Mouse (Mus musculus) liver, postnatal 0 days (tissue): ENCODE data around the gene Dexi. TPM values are rescaled to one million over a fixed set of nuclear protein-coding genes. Genes with fewer than 3 reads are reported as not detected.

ENCODE experiments used
- ATAC-seq: fragments of 200-750 bp; cut with Nextera tagmentation; 2 replicates; pipeline ENCODE4 v1.8.0; 2017; ENCODE audit warnings: mild to moderate bottlenecking, moderate library complexity
- DNase-seq: peaks from one replicate; pipeline ENCODE4 v3.0.0-alpha.2; 2016
- H3K27ac ChIP-seq: fragments of 300-500 bp; sonication (generic); 2 replicates; pipeline ENCODE4 v1.5.1; 2014; ENCODE audit warnings: antibody characterized with exemption, moderate library complexity, mild to moderate bottlenecking, low read depth
- H3K27me3 ChIP-seq: fragments of 300-500 bp; sonication (generic); 2 replicates; pipeline ENCODE4 v1.6.1; 2014; ENCODE audit warnings: low read length, control low read depth, mixed read lengths; ENCODE audit not compliant: insufficient read depth
- H3K36me3 ChIP-seq: fragments of 300-500 bp; sonication (generic); replicated peaks from 2 replicates; pipeline ENCODE4 v1.6.1; 2014; ENCODE audit warnings: mild to moderate bottlenecking, control low read depth, low read length, moderate library complexity, mixed read lengths; ENCODE audit not compliant: insufficient read depth
- H3K4me1 ChIP-seq: fragments of 300-500 bp; sonication (generic); 2 replicates; pipeline ENCODE4 v1.6.1; 2014; ENCODE audit warnings: antibody characterized with exemption, mild to moderate bottlenecking, control low read depth; ENCODE audit not compliant: insufficient read depth
- H3K4me2 ChIP-seq: fragments of 300-500 bp; sonication (generic); 2 replicates; pipeline ENCODE4 v1.6.1; 2014; ENCODE audit warnings: low read depth, mild to moderate bottlenecking, low read length, moderate library complexity, mixed read lengths
- H3K4me3 ChIP-seq: fragments of 300-500 bp; sonication (generic); 2 replicates; pipeline ENCODE4 v1.5.1; 2014; ENCODE audit warnings: low read depth, low read length
- H3K9ac ChIP-seq: fragments of 300-500 bp; sonication (generic); replicated peaks from 2 replicates; pipeline ENCODE4 v1.6.1; 2014; ENCODE audit warnings: mild to moderate bottlenecking, moderate library complexity
- H3K9me3 ChIP-seq: fragments of 300-500 bp; sonication (generic); 2 replicates; pipeline ENCODE4 v1.6.1; 2016; ENCODE audit warnings: mild to moderate bottlenecking, control low read depth, low read length, mixed read lengths
- CTCF ChIP-seq: sonication (generic); IDR thresholded peaks from 2 replicates; pipeline ENCODE4 v1.5.1; 2016; ENCODE audit warnings: antibody characterized with exemption, low read depth
- EP300 ChIP-seq: IDR thresholded peaks from 2 replicates; pipeline ENCODE4 v1.6.1; 2016; ENCODE audit warnings: antibody characterized with exemption, low read depth, mild to moderate bottlenecking
- WGBS: fragments of 180-500 bp; shearing (Covaris S2); extraction: QIAGEN DNeasy Blood & Tissue Kit; methylation state at CpG from one replicate; pipeline ENCODE4 v1.1.7; 2014; ENCODE audit not compliant: insufficient replicate concordance; 5-methylcytosine and 5-hydroxymethylcytosine counted together
- polyA plus RNA-seq: library from polyadenylated mRNA; unstranded; fragments of >200 nt; fragmentation: Nextera tagmentation; extraction: Ambion mirVana; gene quantifications from 2 replicates; pipeline ENCODE4 v1.2.1, GENCODE M21; 2015

Dexi gene
- polyA plus RNA-seq, 1 experiment from 2014 or later = 2.8 TPM

DNA sequence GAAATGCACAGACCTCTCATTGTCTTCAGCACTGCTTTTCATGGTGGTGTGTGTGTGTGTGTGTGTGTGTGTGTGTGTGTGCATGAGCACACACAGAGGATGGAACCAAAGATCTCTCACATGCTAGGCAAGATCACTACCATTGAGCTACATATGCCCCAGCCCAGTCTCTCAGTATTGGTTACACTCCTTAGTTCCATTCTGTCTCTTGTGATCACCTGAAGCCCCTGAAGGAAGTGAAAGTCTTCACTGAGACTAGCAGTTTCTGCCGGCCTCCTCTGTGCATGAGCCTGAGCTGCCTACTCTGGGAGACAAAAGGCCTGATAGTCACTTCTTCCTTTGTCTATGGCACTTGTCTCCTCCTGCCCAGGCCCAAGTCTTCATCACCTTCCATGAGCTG is 43.7 kb downstream of the Dexi start:
- H3K9me3 ChIP-seq = no peaks in the 10 kb centered on the region
- ATAC-seq = no peak
- no peaks in the 10 kb centered on the region for H3K27me3 ChIP-seq
- H3K4me3 ChIP-seq = no peak overlapping the region
- no peak for DNase-seq
- no peak overlapping the region for H3K27ac ChIP-seq
- no peak overlapping the region for H3K4me2 ChIP-seq
- H3K9ac ChIP-seq = no peak overlapping the region
- TF ChIP-seq CTCF = no peak
- TF ChIP-seq EP300 = no peak
- H3K4me1 ChIP-seq = no peaks in the 10 kb centered on the region
- no peaks in the 10 kb centered on the region for H3K36me3 ChIP-seq
- WGBS = 63% methylated on average over 1 of the region's 1 CpGs

DNA sequence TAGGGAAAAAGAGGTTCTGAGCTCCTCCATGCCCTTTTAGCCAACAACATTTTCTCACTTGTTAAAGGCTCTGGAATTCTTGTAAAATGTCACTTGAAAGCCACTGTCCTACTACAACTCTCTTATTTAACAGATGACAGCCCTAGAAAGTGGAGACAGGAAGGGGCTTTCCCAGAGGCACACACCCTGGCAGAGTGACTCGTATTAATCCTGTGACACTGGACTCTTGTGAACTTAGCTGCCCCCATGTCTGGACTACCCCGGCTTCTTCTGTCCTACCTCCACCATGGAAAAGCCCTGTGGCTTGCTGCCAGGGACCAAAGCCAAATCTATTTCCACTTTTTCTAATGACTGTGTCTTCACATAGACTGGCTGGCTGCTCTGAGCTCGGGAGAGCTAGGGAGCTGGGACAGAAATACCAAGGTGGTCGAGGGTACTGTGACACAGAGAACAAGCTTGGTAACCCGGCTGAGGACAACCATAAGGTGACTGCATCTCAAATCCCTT is 44.7 kb downstream of the Dexi start:
- 49% methylated on average over 5 of the region's 5 CpGs for WGBS
- Histone ChIP-seq H3K27me3 (no peaks in the 10 kb centered on the region), H3K27ac (no peak overlapping the region), H3K9ac (no peak overlapping the region), H3K4me1 (no peaks in the 10 kb centered on the region), H3K4me3 (no peak overlapping the region), H3K9me3 (no peaks in the 10 kb centered on the region), H3K4me2 (no peak overlapping the region), H3K36me3 (no peaks in the 10 kb centered on the region)
- DNase-seq (no peak), ATAC-seq (no peak)
- no peak for TF ChIP-seq EP300
- TF ChIP-seq CTCF = no peak

DNA sequence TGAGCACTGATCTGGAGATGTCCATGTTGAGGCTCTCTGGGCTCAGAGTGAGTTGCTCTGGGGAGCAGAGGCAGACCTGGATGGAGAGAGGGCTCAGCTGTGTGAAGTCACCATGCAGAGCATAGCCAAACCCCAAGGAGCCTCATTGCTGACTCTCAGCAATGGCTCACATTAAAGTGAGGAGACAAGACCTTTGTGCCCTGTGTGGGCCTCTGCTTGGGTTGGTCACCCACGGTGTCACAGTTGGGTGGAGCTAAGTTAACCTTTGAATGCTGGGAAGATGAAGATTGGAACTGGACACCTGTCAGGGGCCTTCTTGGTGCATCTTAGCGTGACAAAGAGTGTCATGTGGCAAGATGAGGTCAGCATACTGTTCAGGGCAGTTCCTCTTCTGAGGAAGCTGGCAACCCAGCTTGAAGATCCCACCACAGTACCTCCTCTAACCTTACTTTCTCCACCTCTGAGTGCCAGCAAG is 47.0 kb downstream of the Dexi start:
- no peaks in the 10 kb centered on the region for H3K4me1 ChIP-seq
- H3K36me3 ChIP-seq = no peaks in the 10 kb centered on the region
- ATAC-seq (no peak), DNase-seq (no peak)
- no peaks in the 10 kb centered on the region for H3K27me3 ChIP-seq
- WGBS = 44% methylated on average over 2 of the region's 2 CpGs
- H3K9ac ChIP-seq = no peak overlapping the region
- no peak overlapping the region for H3K4me2 ChIP-seq
- H3K27ac ChIP-seq = no peak overlapping the region
- H3K4me3 ChIP-seq = no peak overlapping the region
- no peak for TF ChIP-seq CTCF
- TF ChIP-seq EP300 = no peak
- H3K9me3 ChIP-seq = no peaks in the 10 kb centered on the region

GRCm38 (mm10) chr16:10492587-10492986 is 50.3 kb downstream of the Dexi start:
- no peak for ATAC-seq
- WGBS = 70% methylated on average over 3 of the region's 3 CpGs
- DNase-seq = no peak
- Histone ChIP-seq H3K27ac (no peak overlapping the region), H3K36me3 (no peaks in the 10 kb centered on the region), H3K27me3 (peaks cover 7% of the 10 kb centered on the region; the same call in 1 of the 2 replicates), H3K9me3 (no peaks in the 10 kb centered on the region), H3K4me1 (no peaks in the 10 kb centered on the region), H3K4me2 (no peak overlapping the region), H3K9ac (no peak overlapping the region), H3K4me3 (no peak overlapping the region)
- TF ChIP-seq EP300 = no peak
- no peak for TF ChIP-seq CTCF

- Histone ChIP-seq H3K4me1 (no peaks in the 10 kb centered on the region), H3K27ac (no peak overlapping the region), H3K4me2 (no peak overlapping the region), H3K4me3 (no peak overlapping the region), H3K9ac (no peak overlapping the region), H3K9me3 (no peaks in the 10 kb centered on the region), H3K27me3 (peaks cover 7% of the 10 kb centered on the region; the same call in 1 of the 2 replicates), H3K36me3 (no peaks in the 10 kb centered on the region)
- TF ChIP-seq EP300 (no peak), CTCF (no peak)
- WGBS = 75% methylated on average over 4 of the region's 4 CpGs
- DNase-seq (no peak), ATAC-seq (no peak)
Measured at GRCm38 (mm10) chr16:10491716-10492115, 51.1 kb downstream of the Dexi start.

DNA sequence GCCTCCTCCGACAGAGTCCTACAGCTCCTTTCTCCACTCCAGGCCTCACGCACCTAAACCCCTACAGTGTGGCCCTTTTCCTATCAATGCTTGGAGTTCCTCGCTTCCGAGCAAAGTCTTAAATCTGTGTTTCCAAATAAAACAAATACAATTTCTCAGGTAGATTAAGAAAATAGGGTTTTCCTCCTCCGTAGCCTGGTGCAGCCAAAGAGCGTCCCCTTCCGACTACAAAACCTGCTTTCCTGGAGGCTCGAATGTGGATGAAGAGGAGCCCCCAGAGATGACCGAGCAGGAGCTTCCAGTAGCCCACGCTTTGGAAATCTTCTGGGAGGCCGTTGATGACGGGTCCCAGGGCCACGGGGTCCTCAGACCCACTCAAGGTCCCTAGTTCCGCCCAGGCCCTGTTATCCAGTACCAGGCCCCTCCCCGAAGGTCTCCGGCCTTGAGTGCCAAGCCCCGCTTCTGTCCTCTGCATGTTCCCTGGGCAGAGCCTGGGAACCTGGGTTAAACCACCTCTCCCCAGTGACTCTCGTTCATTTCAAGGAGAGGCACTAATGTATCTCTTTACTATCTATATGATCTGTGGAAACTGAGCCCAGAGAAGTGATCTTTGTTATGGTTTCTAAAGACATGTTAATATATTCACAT is 52.2 kb downstream of the Dexi start:
- Histone ChIP-seq H3K4me2 (no peak overlapping the region), H3K4me3 (no peak overlapping the region), H3K4me1 (no peaks in the 10 kb centered on the region), H3K36me3 (no peaks in the 10 kb centered on the region), H3K9ac (no peak overlapping the region), H3K9me3 (no peaks in the 10 kb centered on the region), H3K27me3 (peaks cover 7% of the 10 kb centered on the region; the same call in 1 of the 2 replicates), H3K27ac (no peak overlapping the region)
- no peak for DNase-seq
- WGBS = 75% methylated on average over 18 of the region's 18 CpGs
- ATAC-seq = no peak
- no peak for TF ChIP-seq CTCF
- no peak for TF ChIP-seq EP300
